Mouse (Mus musculus): ENCODE data around the gene Cdrt4.

DNA sequence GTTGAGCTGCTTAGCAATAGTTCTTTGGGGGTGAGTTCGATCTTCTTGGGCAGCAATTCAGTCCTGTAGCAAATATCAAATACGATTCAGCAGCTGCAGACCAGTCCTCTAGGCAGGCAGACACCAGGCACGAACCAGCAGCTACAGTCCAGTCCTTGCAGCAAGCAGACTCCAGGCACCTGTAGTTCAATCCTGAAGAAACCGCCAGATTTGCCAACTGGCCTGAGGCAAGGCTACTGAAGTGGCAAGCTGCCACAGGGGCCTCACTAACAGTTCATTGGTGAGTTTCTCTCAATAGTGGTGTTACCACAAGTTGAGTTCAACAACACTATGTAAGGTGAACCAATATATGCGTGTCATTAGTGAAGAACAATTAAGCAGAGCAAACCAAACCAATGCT, 56.4 kb downstream of the Cdrt4 start:
- TF ChIP-seq POLR2A (IDR thresholded peaks at IDR 0.05; ENCODE audit: extremely low read depth, insufficient read depth, low read length): no peak
- TF ChIP-seq CTCF (IDR thresholded peaks at IDR 0.05; ENCODE audit: extremely low read depth, insufficient read depth, low read length): no peak

Measured in cortical plate, adult 2 months (tissue).